Mouse (Mus musculus): ENCODE results near the gene Hmgcl.
"Not testable (repeated sequence)": the region's sequence is repeated elsewhere in the genome, so short reads cannot be mapped to it uniquely, and the experiment has no call there.

Hmgcl gene

GRCm38 (mm10) chr4:135928376-135928775 is 17.9 kb upstream of the Hmgcl start:
- DNase-seq = no peak

- DNase-seq = no peak
These were observed 16.8 kb upstream of the Hmgcl start for GRCm38 (mm10) chr4:135929405-135929804.

DNA sequence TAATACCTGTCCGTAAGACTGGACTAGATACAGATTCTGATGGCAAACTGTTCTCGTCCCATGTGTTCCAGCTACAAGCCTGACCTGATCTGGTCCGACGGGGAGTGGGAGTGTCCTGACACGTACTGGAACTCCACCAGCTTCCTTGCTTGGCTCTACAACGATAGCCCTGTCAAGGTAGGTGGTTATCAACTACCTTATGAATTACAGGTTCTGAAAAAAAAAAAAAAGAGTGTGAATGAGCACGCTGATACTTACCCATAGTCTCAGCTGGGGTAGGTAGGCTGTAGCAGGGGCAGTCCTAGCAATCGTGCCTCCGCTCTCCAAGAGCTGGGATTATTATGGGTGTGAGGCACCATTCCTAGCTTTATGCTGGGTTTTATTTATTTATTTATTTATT is 16.4 kb upstream of the Hmgcl start:
- DNase-seq = no peak

DNA sequence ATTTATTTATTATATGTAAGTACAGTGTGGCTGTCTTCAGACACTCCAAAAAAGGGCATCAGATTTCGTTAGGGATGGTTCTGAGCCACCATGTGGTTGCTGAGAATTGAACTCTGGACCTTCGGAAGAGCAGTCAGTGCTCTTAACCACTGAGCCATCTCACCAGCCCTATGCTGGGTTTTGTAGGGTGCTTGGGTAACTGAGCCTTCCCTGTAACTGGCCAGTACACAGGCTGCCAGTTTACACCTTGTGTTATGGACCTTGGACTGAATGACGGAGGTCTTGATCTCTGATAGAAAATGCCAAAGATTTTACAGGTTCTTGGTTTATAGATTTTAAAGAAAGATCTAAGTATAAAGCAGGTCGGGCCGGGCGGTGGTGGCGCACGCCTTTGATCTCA is 16.0 kb upstream of the Hmgcl start:
- no peak for DNase-seq

DNA sequence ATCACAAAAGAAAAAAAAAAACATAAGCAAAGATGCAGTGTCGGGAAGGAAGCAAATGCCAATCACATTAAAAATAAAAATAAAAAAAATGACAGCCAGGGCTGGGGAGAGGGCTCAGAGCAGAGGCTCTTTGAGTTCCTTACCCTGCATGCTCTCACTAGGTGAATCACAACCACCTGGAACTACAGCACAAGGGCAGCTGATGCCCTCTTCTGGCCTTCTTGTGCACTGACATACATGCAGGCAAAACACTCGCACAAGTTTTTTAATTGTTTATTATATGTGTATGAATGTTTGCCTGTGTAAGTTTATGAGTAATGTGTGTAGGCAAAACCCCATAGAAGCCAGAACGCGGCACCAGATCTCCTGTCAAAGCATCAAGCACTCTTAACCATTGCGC is 14.4 kb upstream of the Hmgcl start:
- no peak for DNase-seq

GRCm38 (mm10) chr4:135934708-135935500 is 11.3 kb upstream of the Hmgcl start:
- DNase-seq = no peak

- DNase-seq = no peak
These were observed 10.7 kb upstream of the Hmgcl start for GRCm38 (mm10) chr4:135935502-135935901.

DNA sequence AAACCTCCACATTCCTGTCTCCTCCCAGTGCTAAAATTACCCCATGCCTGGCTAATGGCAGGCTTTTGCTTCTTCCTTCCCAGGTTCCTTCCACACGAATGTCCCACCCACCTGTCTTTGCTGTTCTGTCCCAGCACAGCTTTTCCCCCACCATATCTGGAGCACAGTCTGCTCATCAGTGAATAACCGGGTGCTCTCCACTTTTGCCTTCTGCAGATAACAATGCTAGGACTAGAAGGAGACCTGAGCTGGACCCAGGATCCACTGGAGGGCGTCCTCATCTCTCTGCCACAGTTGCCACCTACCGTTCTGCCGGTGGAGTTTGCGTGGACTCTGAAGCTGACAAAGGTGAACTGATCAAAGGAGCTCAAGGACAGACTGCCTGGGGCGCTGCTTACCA is 7.4 kb upstream of the Hmgcl start:
- no peak for DNase-seq

DNA sequence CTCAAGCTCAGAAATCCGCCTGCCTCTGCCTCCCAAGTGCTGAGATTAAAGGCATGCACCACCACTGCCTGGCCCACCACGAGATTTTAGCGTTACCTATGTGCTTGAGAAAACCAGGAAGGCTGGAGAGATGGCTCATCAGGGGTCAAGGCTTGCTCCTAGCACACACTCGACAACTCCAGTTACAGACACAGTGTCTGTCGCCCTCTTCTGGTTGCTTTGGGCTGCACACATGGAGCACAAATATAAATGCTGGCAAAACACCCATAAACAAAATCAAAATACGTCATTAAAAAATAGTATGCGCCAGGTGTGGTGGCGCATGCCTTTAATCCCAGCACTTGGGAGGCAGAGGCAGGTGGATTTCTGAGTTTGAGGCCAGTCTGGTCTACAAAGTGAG is 5.2 kb upstream of the Hmgcl start:
- not testable (repeated sequence) for DNase-seq

DNA sequence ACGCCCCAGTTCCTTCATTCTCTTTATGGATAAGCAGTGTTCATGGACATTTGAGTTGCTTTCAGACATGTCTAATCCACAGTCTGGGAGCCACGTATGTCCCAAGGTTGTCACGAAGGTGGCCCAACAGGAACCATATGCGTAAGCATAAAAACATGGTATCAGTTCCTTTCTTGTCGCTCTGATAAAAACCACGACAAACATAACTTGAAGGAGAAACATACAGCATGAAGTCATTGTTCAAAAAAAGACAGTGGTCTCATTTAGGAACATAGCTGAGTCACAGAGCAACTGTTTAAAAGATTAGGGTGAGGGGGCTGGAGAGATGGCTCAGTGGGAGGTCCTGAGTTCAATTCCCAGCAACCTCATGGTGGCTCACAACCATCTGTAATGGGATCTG is 4.1 kb upstream of the Hmgcl start:
- no peak for DNase-seq

- no peak for DNase-seq
These were observed 2.9 kb upstream of the Hmgcl start for GRCm38 (mm10) chr4:135943389-135943788.

DNA sequence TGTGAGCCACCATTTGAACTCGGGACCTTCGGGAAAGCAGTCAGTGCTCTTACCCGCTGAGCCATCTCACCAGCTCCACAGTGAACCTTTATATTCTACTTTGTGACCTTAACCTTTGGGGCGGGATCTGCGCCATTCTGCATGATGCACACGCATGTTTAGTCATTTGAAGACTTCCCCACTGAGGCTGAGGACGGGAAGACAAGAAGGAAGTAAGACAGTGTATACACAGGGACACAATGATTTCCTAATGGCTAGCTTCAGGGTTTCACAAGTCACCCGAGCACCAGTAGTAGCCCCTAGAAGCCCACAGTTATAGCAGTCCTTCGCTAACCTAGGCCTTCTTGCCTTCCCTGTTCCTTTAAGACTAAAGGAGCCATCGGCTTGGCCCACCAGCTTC is 542 bp upstream of the Hmgcl start:
- peak; percentile 52 for DNase-seq

GRCm38 (mm10) chr4:135946659-135947301 is 532 bp downstream of the Hmgcl start:
- DNase-seq = no peak

- no peak for DNase-seq
These were observed 1.9 kb downstream of the Hmgcl start for GRCm38 (mm10) chr4:135948142-135948541.

GRCm38 (mm10) chr4:135949475-135949874 is 3.2 kb downstream of the Hmgcl start:
- DNase-seq = no peak

DNA sequence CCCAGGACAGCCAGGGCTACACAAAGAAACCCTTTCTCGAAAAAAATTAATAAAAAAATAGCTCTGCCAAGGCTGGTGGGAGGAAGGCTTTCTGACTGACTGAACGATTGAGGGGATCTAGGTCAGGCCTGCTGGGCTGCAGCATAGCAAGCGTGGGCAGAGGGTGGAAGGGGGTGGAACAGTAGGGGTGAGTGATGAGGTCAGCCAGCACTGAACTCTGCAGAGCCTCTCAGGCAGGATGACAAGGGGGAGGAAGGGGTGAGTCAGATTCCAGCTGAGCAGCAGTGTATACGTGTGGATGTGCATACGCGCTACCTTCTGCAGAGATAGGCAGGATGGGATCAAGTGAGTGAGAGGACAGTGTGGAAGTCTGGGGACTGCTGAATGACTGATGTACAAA is 3.7 kb downstream of the Hmgcl start:
- DNase-seq = peak; percentile 90

DNA sequence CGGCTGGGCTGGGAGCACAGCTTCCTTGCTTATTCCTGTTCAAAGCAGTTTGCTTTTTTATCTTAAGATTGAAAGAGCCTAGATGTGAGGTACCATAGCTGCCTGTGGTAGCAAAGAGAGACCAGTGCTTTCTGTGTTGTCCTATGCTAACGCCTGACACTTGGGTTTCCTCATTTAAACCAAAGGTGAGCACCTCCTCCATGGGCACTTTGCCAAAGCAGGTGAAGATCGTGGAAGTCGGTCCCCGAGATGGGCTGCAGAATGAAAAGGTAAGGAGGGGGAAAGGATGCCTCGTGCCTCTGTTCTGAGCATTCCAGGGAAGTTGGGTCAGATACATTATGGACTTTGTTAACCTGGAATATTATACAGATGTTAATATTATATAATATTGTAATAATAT is 4.1 kb downstream of the Hmgcl start:
- peak; percentile 66 for DNase-seq

GRCm38 (mm10) chr4:135951505-135951904 is 5.3 kb downstream of the Hmgcl start:
- DNase-seq = peak; percentile 45

GRCm38 (mm10) chr4:135953179-135953578 is 6.9 kb downstream of the Hmgcl start:
- no peak for DNase-seq

- DNase-seq = peak; percentile 60
These were observed 8.0 kb downstream of the Hmgcl start for GRCm38 (mm10) chr4:135954241-135954640.

GRCm38 (mm10) chr4:135955886-135956285 is 9.6 kb downstream of the Hmgcl start:
- DNase-seq = no peak

- DNase-seq = peak; percentile 41
These were observed 12.1 kb downstream of the Hmgcl start for GRCm38 (mm10) chr4:135958354-135958753.

- DNase-seq = peak; percentile 76
These were observed 14.5 kb downstream of the Hmgcl start for GRCm38 (mm10) chr4:135960717-135961116.

DNA sequence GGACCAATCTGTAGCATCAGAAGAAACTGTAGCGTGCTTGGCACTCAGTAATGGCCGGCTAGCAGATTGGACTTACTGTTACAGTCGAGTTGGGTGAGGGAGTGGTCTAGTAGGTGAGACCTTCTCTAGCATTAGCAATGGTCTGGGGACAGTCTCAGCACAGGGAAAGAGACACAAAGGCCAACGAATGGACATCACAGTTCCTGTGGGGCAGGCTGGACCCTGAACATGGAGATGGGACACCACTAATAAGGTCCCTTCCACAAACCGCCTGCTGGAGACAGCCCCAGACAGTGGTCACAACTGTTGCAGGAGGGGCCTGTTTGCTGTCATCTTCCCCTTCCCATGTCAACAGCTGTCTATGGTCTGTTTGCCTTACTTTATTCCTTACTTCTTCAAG is 15.5 kb downstream of the Hmgcl start:
- peak; percentile 44 for DNase-seq

- peak; percentile 58 for DNase-seq
These were observed 15.9 kb downstream of the Hmgcl start for GRCm38 (mm10) chr4:135962198-135962597.

Data from cerebellum, adult 9-11 months (tissue).